In the genomic region with DNA sequence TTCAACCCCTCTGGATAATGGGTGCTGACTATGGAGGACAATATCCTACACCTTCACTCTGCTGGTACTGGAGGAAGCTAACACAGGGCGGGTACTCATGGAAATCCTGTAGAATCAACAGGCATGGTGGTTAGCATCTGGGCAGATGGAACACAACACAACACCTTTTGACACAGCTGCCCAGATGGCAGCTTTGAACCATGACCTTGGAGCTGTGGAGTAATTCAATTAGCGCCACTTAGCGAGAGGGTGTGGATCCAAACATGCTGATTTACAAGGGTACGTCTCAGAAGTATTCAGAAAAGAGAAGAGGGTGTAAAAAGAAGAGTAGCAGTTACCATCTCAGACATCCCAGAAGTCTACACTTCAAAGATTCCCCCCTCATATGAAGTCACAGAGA, we compare ENCODE assay signal across 20 mouse cellular contexts. TPM values are rescaled to one million over a fixed set of nuclear protein-coding genes. Genes with fewer than 3 reads are reported as not detected.
DNase-seq lines count a peak whose midpoint lies in the region; ATAC-seq and TF ChIP-seq lines count a peak whose summit lies in the region.
"Had no signal": no experiment of that assay in that cellular context is flagged by ENCODE, and none has a peak within 500 bp of the region (broad histone marks: within the 10 kb centered on the region; RNA-seq: fewer than 3 reads in every experiment).

No protein-coding gene starts in this region.

- H3K79me2 ChIP-seq in liver, adult 2 months (ENCODE audit: control insufficient read depth, insufficient read depth, low read length), result peaks cover 55% of the 10 kb centered on the region

- no peak for TF ChIP-seq POLR2A in liver, adult 2 months (IDR thresholded peaks at IDR 0.05; ENCODE audit: extremely low read depth, insufficient read depth, low read length)

- H3K4me2 ChIP-seq in liver, embryonic 13.5 days, result no peak overlapping the region
- no peak overlapping the region for H3K4me2 ChIP-seq in heart, embryonic 12.5 days
- H3K4me2 ChIP-seq: forebrain, embryonic 13.5 days; heart, embryonic 11.5 days; hindbrain, embryonic 15.5 days had no signal

- no peak overlapping the region for H3K9ac ChIP-seq in liver, adult 2 months (ENCODE audit: low read depth, low read length)
- no peak overlapping the region for H3K9ac ChIP-seq in liver, embryonic 13.5 days
- no peak overlapping the region for H3K9ac ChIP-seq in heart, embryonic 12.5 days
- H3K9ac ChIP-seq: forebrain, embryonic 13.5 days; forebrain, postnatal 0 days; hindbrain, embryonic 15.5 days had no signal

- ATAC-seq in liver, embryonic 13.5 days (ENCODE audit: low read depth), result no peak
- no peak for ATAC-seq in heart, embryonic 12.5 days (ENCODE audit: insufficient number of reproducible peaks, low FRiP score)
- ATAC-seq: activated CD4-positive, CD25-positive, alpha-beta regulatory T cell, adult 4 months; forebrain, embryonic 13.5 days; forebrain, postnatal 0 days had no signal

- no peaks in the 10 kb centered on the region for H3K36me3 ChIP-seq in liver, adult 2 months (ENCODE audit: control insufficient read depth, insufficient read depth, low read length)
- H3K36me3 ChIP-seq in liver, embryonic 13.5 days, result no peaks in the 10 kb centered on the region
- no peaks in the 10 kb centered on the region for H3K36me3 ChIP-seq in heart, embryonic 12.5 days
- H3K36me3 ChIP-seq: embryonic facial prominence, embryonic 10.5 days; hindbrain, embryonic 10.5 days; hindbrain, embryonic 15.5 days had no signal

- H3K4me1 ChIP-seq in liver, adult 2 months (ENCODE audit: control insufficient read depth, insufficient read depth, low read length), result peaks cover 24% of the 10 kb centered on the region
- peaks cover 85% of the 10 kb centered on the region for H3K4me1 ChIP-seq in liver, embryonic 13.5 days (replicated peaks)
- peaks cover 12% of the 10 kb centered on the region; the same call in 1 of the 2 replicates for H3K4me1 ChIP-seq in heart, embryonic 12.5 days (replicated peaks)
- H3K4me1 ChIP-seq: forebrain, embryonic 13.5 days; hindbrain, embryonic 10.5 days had no signal

- H3K27ac ChIP-seq in liver, adult 2 months (replicated peaks; ENCODE audit: insufficient read depth, low read depth, low read length), result peak overlapping the region; percentile 3; the same call in 1 of the 2 replicates
- H3K27ac ChIP-seq in liver, embryonic 13.5 days, result peak overlapping the region; percentile 58
- no peak overlapping the region for H3K27ac ChIP-seq in heart, embryonic 12.5 days (ENCODE audit: poor library complexity, severe bottlenecking)
- H3K27ac ChIP-seq: embryonic facial prominence, embryonic 10.5 days; forebrain, embryonic 13.5 days; heart, adult 2 months; hindbrain, embryonic 10.5 days; hindbrain, embryonic 15.5 days had no signal

- H3K4me3 ChIP-seq in liver, adult 2 months (ENCODE audit: insufficient read depth, low read depth, low read length), result no peak overlapping the region
- no peak overlapping the region for H3K4me3 ChIP-seq in liver, embryonic 13.5 days (replicated peaks)
- H3K4me3 ChIP-seq in heart, embryonic 12.5 days, result no peak overlapping the region
- H3K4me3 ChIP-seq: embryonic facial prominence, embryonic 10.5 days; forebrain, embryonic 13.5 days; heart, adult 2 months; hindbrain, embryonic 10.5 days; hindbrain, embryonic 15.5 days had no signal

- no peak for DNase-seq in liver, adult 2 months (ENCODE audit: extremely low read depth, low read depth, low spot score)
- DNase-seq in liver (no peak), MN1 (ENCODE audit: low spot score) (peak; percentile 36)
- DNase-seq in liver, embryonic 13.5 days, result no peak
- no peak for DNase-seq in embryo, embryonic 10 days (ENCODE audit: low spot score)
- DNase-seq: adrenal gland, postnatal 14 days; cerebellum, adult 18-20 months; cerebellum, adult 9-11 months; cerebellum, postnatal 36 days; forebrain, postnatal 0 days; gastrocnemius, postnatal 14 days; heart, adult 2 months had no signal

- WGBS in liver, adult 2 months, result 33% methylated on average over 4 of the region's 4 CpGs
- 84% methylated on average over 4 of the region's 4 CpGs for WGBS in liver, embryonic 13.5 days (ENCODE audit: insufficient replicate concordance)
- WGBS in heart, embryonic 12.5 days, result 81% methylated on average over 4 of the region's 4 CpGs

- TF ChIP-seq CTCF in liver, adult 2 months (IDR thresholded peaks at IDR 0.05; ENCODE audit: low read depth, low read length), result no peak

- no peaks in the 10 kb centered on the region for H3K27me3 ChIP-seq in liver, adult 2 months (ENCODE audit: control insufficient read depth, insufficient read depth, low read length)
- no peaks in the 10 kb centered on the region for H3K27me3 ChIP-seq in liver, embryonic 13.5 days
- no peaks in the 10 kb centered on the region for H3K27me3 ChIP-seq in heart, embryonic 12.5 days (replicated peaks)
- H3K27me3 ChIP-seq: CH12.LX; forebrain, embryonic 13.5 days; hindbrain, embryonic 15.5 days had no signal

- H3K9me3 ChIP-seq in liver, embryonic 13.5 days (replicated peaks), result no peaks in the 10 kb centered on the region
- H3K9me3 ChIP-seq in heart, embryonic 12.5 days (replicated peaks), result peaks cover 8% of the 10 kb centered on the region; the same call in 1 of the 2 replicates
- H3K9me3 ChIP-seq: embryonic facial prominence, embryonic 10.5 days; forebrain, embryonic 13.5 days; hindbrain, embryonic 15.5 days had no signal

RNA-seq across cellular contexts. Expression of gene Ptprj, which starts 25.6 kb away (rescaled TPM):
- 35.2 and 43.3 TPM in 2 replicates for total RNA-seq in liver, adult 2 months (2014; rRNA removed)
- polyA plus RNA-seq in liver, adult 2 months (2012; rRNA removed), result 12.1 and 14.0 TPM in 2 replicates
- 1.7 and 1.9 TPM in 2 replicates for polyA plus RNA-seq in liver, embryonic 13.5 days (2015; fragmentation: Nextera tagmentation; extraction: Ambion mirVana)
- 1.6 and 2.0 TPM in 2 replicates for polyA plus RNA-seq in heart, embryonic 12.5 days (2016; fragmentation: Nextera tagmentation; extraction: Ambion mirVana)
